Mouse (Mus musculus) megakaryocyte, embryonic 14.5 days (primary cell): ENCODE measurements around the gene Olfr746.

Source experiments
- FLI1 ChIP-seq: IDR thresholded peaks from 2 replicates; pipeline ENCODE4 v1.6.1; 2012; ENCODE audit warnings: low read length, inconsistent platforms, mixed read lengths
- GATA1 ChIP-seq: IDR thresholded peaks from 3 replicates; pipeline ENCODE4 v1.6.1; 2012; ENCODE audit warnings: mixed read lengths, low read length, inconsistent platforms, borderline replicate concordance

DNA sequence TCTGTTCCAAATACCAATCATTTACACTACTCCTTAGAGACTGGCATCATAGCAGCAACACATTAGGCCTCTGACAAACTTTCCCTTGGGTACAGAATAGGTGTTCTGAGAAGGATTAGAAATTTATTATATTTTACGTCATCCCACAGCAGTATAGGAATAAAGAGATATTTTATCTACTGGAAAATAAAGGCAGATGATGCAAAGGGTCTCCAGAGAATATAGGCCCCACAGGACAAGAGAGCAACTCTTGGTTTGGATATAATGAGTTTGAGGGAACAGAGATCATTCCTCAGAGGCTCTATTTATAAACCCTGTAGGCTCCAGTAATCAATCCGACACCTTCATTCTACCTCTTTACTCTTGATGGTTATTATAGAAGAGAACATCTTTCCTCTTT lies 32.3 kb upstream of the Olfr746 start, which contains the start of gene Olfr744:
- TF ChIP-seq GATA1 (no peak), FLI1 (no peak)
